Mouse (Mus musculus) adrenal gland, postnatal 10 days (tissue): ENCODE data around the gene Gm48551. TPM values are rescaled to one million over a fixed set of nuclear protein-coding genes. Genes with fewer than 3 reads are reported as not detected.

Experiments used
- DNase-seq: peaks from one replicate; pipeline ENCODE4 v3.0.0; 2021; ENCODE audit warnings: mixed read lengths
- microRNA-seq: library from miRNA; unstranded; fragments of <30 nt; microRNA quantifications from one replicate; pipeline ENCODE4 v1.2.0, GENCODE M21; 2021
- total RNA-seq, 2 experiments: library from RNA; stranded (reverse); gene quantifications; 2 replicates each; pipeline ENCODE4 v1.2.3; 2021

Gm48551 gene
- total RNA-seq, 2 experiments from 2014 or later: 1.1 to 1.6 TPM

- DNase-seq: peak; percentile 70
Measured at GRCm38 (mm10) chr10:81430831-81431525, 46.7 kb downstream of the Gm48551 start.

- peak; percentile 42 for DNase-seq
Measured at GRCm38 (mm10) chr10:81431526-81432168, 47.4 kb downstream of the Gm48551 start.

- DNase-seq: no peak
Measured at GRCm38 (mm10) chr10:81432169-81432867, 48.1 kb downstream of the Gm48551 start.

GRCm38 (mm10) chr10:81432868-81433262 is 48.6 kb downstream of the Gm48551 start:
- DNase-seq: peak; percentile 93

GRCm38 (mm10) chr10:81433541-81434289 is 49.4 kb downstream of the Gm48551 start:
- DNase-seq: peak; percentile 38

- DNase-seq: peak; percentile 21
Measured at GRCm38 (mm10) chr10:81434361-81435263, 50.3 kb downstream of the Gm48551 start.

- peak; percentile 90 for DNase-seq
Measured at GRCm38 (mm10) chr10:81435436-81435835, 51.2 kb downstream of the Gm48551 start.

- no peak for DNase-seq
Measured at GRCm38 (mm10) chr10:81441019-81441418, 56.8 kb downstream of the Gm48551 start.

Small RNAs within 50 kb of the gene (microRNA-seq; reads per million reads assigned to microRNA genes)
- gene Mir1191b (not detected), gene Mir6913 (not detected)

Other genes starting within 250 kb of the Gm48551 start
- gene Zbtb7a, start 249.2 kb upstream of the Gm48551 start, total RNA-seq: 10 to 100 TPM; 61.1 to 66.6 TPM
- 10 to 100 TPM; 25.8 to 26.5 TPM for gene Pias4, start 216.5 kb upstream of the Gm48551 start, total RNA-seq
- 1,000 to 10,000 TPM; 1,466 to 1,521 TPM for gene Eef2, start 207.8 kb upstream of the Gm48551 start, total RNA-seq
- gene Dapk3, start 201.5 kb upstream of the Gm48551 start, total RNA-seq: 10 to 100 TPM; 55.3 to 55.6 TPM
- not detected for gene 4930442H23Rik, start 200.6 kb upstream of the Gm48551 start, total RNA-seq
- gene Nmrk2, start 182.4 kb upstream of the Gm48551 start, total RNA-seq: 1 to 10 TPM in 1 of 2 experiments, under 1 TPM in 1; 0.15 to 4.9 TPM
- 1 to 10 TPM; 2.5 to 4.6 TPM for gene Atcay, start 153.6 kb upstream of the Gm48551 start, total RNA-seq
- 10 to 100 TPM in 1 of 2 experiments, 1 to 10 TPM in 1; 7.4 to 11.9 TPM for gene Zfr2, start 151.3 kb upstream of the Gm48551 start, total RNA-seq
- gene Matk, start 131.5 kb upstream of the Gm48551 start, total RNA-seq: 1 to 10 TPM; 1.8 to 2.1 TPM
- gene Mrpl54, start 117.5 kb upstream of the Gm48551 start, total RNA-seq: 100 to 1,000 TPM; 109 to 111 TPM
- 10 to 100 TPM; 79.8 to 83.8 TPM for gene Apba3, start 117.5 kb upstream of the Gm48551 start, total RNA-seq
- gene Tjp3, start 92.9 kb upstream of the Gm48551 start, total RNA-seq: 1 to 10 TPM; 1.9 to 3.0 TPM
- gene Pip5k1c, start 91.5 kb upstream of the Gm48551 start, total RNA-seq: 10 to 100 TPM; 39.2 to 48.9 TPM
- gene Cactin, start 63.4 kb upstream of the Gm48551 start, total RNA-seq: 10 to 100 TPM; 29.4 to 35.4 TPM
- 10 to 100 TPM; 24.5 to 31.8 TPM for gene Tbxa2r, start 55.7 kb upstream of the Gm48551 start, total RNA-seq
- 1 to 10 TPM; 3.6 to 4.0 TPM for gene Gipc3, start 41.2 kb upstream of the Gm48551 start, total RNA-seq
- 10 to 100 TPM; 81.2 to 97.5 TPM for gene Hmg20b, start 34.0 kb upstream of the Gm48551 start, total RNA-seq
- gene Mfsd12, start 27.0 kb upstream of the Gm48551 start, total RNA-seq: 10 to 100 TPM; 17.8 to 22.8 TPM
- gene 4930404N11Rik, start 18.6 kb upstream of the Gm48551 start, total RNA-seq: 1 to 10 TPM; 1.1 to 2.3 TPM
- 10 to 100 TPM; 42.1 to 51.7 TPM for gene Fzr1, start 6.0 kb upstream of the Gm48551 start, total RNA-seq
- gene Dohh, start within 50 bp of the Gm48551 start, total RNA-seq: 10 to 100 TPM; 52.8 to 54.2 TPM
- 1 to 10 TPM in 1 of 2 experiments, under 1 TPM in 1; 0.45 to 1.9 TPM for gene Gm48552, start 4.5 kb downstream of the Gm48551 start, total RNA-seq
- gene Smim24, start 8.6 kb downstream of the Gm48551 start, total RNA-seq: 1 to 10 TPM; 1.2 to 1.6 TPM
- 100 to 1,000 TPM in 1 of 2 experiments, 10 to 100 TPM in 1; 99.9 to 129 TPM for gene Nfic, start 71.2 kb downstream of the Gm48551 start, total RNA-seq
- 1 to 10 TPM in 1 of 2 experiments, under 1 TPM in 1; 0.84 to 2.2 TPM for gene Celf5, start 98.2 kb downstream of the Gm48551 start, total RNA-seq
- 10 to 100 TPM; 90.9 to 93.8 TPM for gene Ncln, start 111.9 kb downstream of the Gm48551 start, total RNA-seq
- 1 to 10 TPM; 2.9 TPM for gene S1pr4, start 115.7 kb downstream of the Gm48551 start, total RNA-seq
- gene Gna15, start 139.8 kb downstream of the Gm48551 start, total RNA-seq: 1 to 10 TPM in 1 of 2 experiments, under 1 TPM in 1; 0.66 to 1.1 TPM
- 10 to 100 TPM; 63.8 to 72.7 TPM for gene Gna11, start 160.7 kb downstream of the Gm48551 start, total RNA-seq
- 100 to 1,000 TPM; 541 to 611 TPM for gene Aes, start 175.0 kb downstream of the Gm48551 start, total RNA-seq
- 10 to 100 TPM; 10.9 to 18.1 TPM for gene Tle2, start 190.1 kb downstream of the Gm48551 start, total RNA-seq
- gene Tle6, start 216.6 kb downstream of the Gm48551 start, total RNA-seq: 10 to 100 TPM in 1 of 2 experiments, 1 to 10 TPM in 1; 8.7 to 10.8 TPM
- 1 to 10 TPM; 1.1 to 1.8 TPM for gene BC025920, start 221.8 kb downstream of the Gm48551 start, total RNA-seq
- gene Sirt6, start 243.3 kb downstream of the Gm48551 start, total RNA-seq: 10 to 100 TPM; 17.3 to 24.7 TPM
- 10 to 100 TPM; 15.2 to 26.7 TPM for gene Ankrd24, start 244.1 kb downstream of the Gm48551 start, total RNA-seq